Mouse (Mus musculus): Measurements from ENCODE around the gene Olfr228.
"Not testable (repeated sequence)": the region's sequence is repeated elsewhere in the genome, so short reads cannot be mapped to it uniquely, and the experiment has no call there.

Gene Olfr228

DNA sequence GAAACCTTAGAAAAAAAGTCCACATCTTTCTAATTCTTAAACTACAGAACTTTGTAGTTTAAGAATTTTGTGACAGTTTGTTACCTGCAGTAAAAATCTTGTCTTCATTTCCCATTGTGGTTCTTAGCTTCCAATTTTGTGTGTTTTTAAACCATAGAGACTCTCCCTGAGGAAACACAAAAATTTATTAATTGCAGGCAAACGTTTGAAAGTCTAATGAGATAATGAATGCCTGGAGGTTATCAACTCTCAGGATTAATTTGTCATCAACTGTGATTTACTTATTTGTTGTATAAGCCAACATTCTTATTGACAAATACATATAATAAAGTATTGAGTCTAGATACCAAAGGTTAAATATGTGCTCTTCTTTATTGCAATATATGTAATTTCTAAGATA is at the start of gene Olfr228:
Gene Olfr228, minus strand, starts transcription at position 101 of the 400 bp plus-strand sequence.
- no peak for DNase-seq

DNA sequence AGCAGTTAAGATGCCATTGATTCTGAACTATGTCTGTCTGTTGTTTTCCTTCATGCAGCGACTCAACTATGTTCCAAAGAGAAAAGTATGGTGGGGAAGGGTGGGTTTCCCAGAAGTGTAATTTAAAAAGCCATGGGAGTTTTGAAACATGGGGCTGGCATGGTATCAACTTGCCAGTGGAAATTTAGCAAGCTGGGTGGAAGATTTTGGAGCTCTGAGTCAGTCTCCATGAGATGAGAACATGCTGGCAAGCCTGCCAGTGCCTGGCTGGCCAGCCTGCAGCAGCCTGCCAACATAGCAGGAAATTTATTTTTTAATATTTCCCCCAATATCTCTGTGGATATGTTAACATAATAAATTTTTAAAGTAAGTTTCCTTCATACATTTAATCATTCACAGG is 43.8 kb upstream of the Olfr228 start:
- DNase-seq, result no peak

DNA sequence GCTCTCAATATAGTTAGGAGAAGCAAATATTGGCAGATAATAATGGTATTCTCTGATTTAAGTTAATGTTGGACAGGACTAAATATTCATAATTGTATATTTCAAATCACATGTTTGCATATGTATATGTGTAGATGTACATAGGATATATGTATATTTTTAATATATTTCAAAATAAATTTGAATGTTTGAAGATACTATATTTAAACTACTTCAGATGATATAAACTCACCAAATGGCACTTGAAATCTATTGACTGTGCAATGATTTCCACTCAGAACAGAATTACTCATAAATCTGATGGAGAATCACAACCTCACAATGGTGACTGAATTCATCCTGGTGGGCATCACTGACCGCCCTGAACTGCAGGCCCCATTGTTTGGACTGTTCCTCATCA is 21.0 kb upstream of the Olfr228 start, which contains the start of gene Olfr1076:
Gene Olfr1076, plus strand, starts transcription at position 301 of the 400 bp plus-strand sequence.
- DNase-seq, result no peak

DNA sequence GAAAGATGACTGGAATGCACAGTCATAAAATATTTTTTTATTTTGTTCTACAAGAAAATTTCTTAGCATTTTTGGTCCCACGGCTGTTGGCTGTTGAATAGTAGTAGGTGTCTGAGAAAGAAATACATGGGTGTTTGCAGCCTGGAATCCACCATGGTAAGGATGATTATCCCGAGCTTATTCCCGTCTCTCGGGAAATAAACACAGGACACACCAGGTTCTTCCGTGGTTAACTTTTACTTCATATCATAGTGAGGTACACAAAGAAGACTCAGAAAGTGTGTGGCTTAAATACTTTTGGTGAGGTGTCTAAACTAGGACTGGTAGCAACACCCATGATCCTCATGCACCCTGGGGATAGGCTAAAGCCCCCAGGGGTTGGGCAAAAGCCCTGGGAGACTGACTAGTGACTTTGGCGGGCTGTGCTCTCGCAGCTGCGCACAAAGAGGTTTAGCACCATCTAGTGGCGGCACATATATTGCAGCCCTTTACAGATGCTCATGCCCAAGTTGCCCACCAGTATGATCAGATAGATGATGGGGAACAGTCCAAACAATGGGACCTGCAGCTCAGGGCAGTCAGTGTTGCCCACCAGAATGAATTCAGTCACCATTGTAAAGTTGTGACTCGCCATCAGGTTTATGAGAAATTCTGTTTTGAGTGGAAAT is 22.6 kb downstream of the Olfr228 start:
- peak; percentile 42 for DNase-seq

DNA sequence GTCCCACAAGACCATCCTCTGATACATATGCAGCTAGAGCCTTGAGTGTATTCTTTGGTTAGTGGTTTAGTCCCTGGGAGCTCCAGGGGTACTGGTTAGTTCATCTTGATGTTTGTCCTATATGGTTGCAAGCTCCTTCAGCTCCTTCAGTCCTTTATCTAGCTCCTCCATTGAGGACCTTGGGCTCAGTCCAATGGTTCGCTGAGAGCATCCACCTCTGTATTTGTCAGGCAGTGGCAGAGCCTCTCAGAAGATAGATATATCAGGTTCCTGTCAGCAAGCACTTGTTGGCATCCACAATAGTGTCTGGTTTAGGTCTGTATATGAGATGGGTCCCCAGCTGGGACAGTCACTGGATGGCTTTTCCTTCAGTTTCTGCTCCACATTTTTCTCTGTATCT is 26.8 kb downstream of the Olfr228 start:
- no peak for DNase-seq

GRCm38 (mm10) chr2:86456169-86456568 is 31.0 kb downstream of the Olfr228 start, which contains the start of gene Olfr1066:
Olfr1066 (minus strand) TSS chr2:86456269.
- DNase-seq, result no peak

- not testable (repeated sequence) for DNase-seq
Measured at GRCm38 (mm10) chr2:86450491-86450890, 36.7 kb downstream of the Olfr228 start, which contains the start of gene Olfr1065. Olfr1065 (minus strand) TSS chr2:86450591.

GRCm38 (mm10) chr2:86442101-86442500 is 45.1 kb downstream of the Olfr228 start:
- not testable (repeated sequence) for DNase-seq
